15 mouse cellular contexts compared by ENCODE assay signal in genomic region chr2:139723304-139723703, GRCm38 (mm10). TPM values are rescaled to one million over a fixed set of nuclear protein-coding genes. Genes with fewer than 3 reads are reported as not detected.
A peak's percentile ranks its signal among the peaks of the same experiment; 100 is the strongest.
DNase-seq lines count a peak whose midpoint lies in the region; ATAC-seq lines count a peak whose summit lies in the region.
"Had no signal": no experiment of that assay in that cellular context is flagged by ENCODE, and none has a peak within 500 bp of the region (broad histone marks: within the 10 kb centered on the region; RNA-seq: fewer than 3 reads in every experiment).

No protein-coding gene starts in this region.

- WGBS in hindbrain, embryonic 14.5 days = 78% methylated on average over 3 of the region's 3 CpGs
- WGBS in hindbrain, embryonic 12.5 days = 61% methylated on average over 3 of the region's 3 CpGs
- WGBS in lung, embryonic 15.5 days = 5% methylated on average over 3 of the region's 3 CpGs

- H3K9me3 ChIP-seq in hindbrain, embryonic 14.5 days (ENCODE audit: control insufficient read depth, low read length) = no peaks in the 10 kb centered on the region
- H3K9me3 ChIP-seq in hindbrain, embryonic 12.5 days (replicated peaks) = no peaks in the 10 kb centered on the region
- no peaks in the 10 kb centered on the region for H3K9me3 ChIP-seq in lung, embryonic 15.5 days
- H3K9me3 ChIP-seq: embryonic facial prominence, embryonic 12.5 days; forebrain, embryonic 10.5 days; heart, embryonic 10.5 days; neural tube, embryonic 13.5 days had no signal

- no peaks in the 10 kb centered on the region for H3K36me3 ChIP-seq in hindbrain, embryonic 14.5 days (replicated peaks; ENCODE audit: control insufficient read depth, insufficient read depth)
- H3K36me3 ChIP-seq in hindbrain, embryonic 12.5 days = no peaks in the 10 kb centered on the region
- no peaks in the 10 kb centered on the region for H3K36me3 ChIP-seq in lung, embryonic 15.5 days
- H3K36me3 ChIP-seq: embryonic facial prominence, embryonic 12.5 days; forebrain, embryonic 10.5 days; heart, embryonic 10.5 days; neural tube, embryonic 13.5 days had no signal

- no peak overlapping the region for H3K9ac ChIP-seq in hindbrain, embryonic 14.5 days
- no peak overlapping the region for H3K9ac ChIP-seq in hindbrain, embryonic 12.5 days
- no peak overlapping the region for H3K9ac ChIP-seq in lung, embryonic 15.5 days
- H3K9ac ChIP-seq: embryonic facial prominence, embryonic 12.5 days; neural tube, embryonic 13.5 days had no signal

- peak overlapping the region; percentile 24; the same call in 1 of the 2 replicates for H3K27ac ChIP-seq in hindbrain, embryonic 14.5 days
- no peak overlapping the region for H3K27ac ChIP-seq in hindbrain, embryonic 12.5 days
- H3K27ac ChIP-seq in lung, embryonic 15.5 days = peak overlapping the region; percentile 77
- H3K27ac ChIP-seq: embryonic facial prominence, embryonic 12.5 days; forebrain, embryonic 10.5 days; heart, embryonic 10.5 days; macrophage; neural tube, embryonic 13.5 days had no signal

- H3K27me3 ChIP-seq in hindbrain, embryonic 14.5 days (ENCODE audit: control insufficient read depth, insufficient read depth, low read length) = no peaks in the 10 kb centered on the region
- no peaks in the 10 kb centered on the region for H3K27me3 ChIP-seq in hindbrain, embryonic 12.5 days
- H3K27me3 ChIP-seq in lung, embryonic 15.5 days = no peaks in the 10 kb centered on the region
- H3K27me3 ChIP-seq: embryonic facial prominence, embryonic 12.5 days; neural tube, embryonic 13.5 days had no signal

- ATAC-seq in hindbrain, embryonic 14.5 days (ENCODE audit: low FRiP score) = no peak
- ATAC-seq in hindbrain, embryonic 12.5 days (ENCODE audit: low FRiP score) = no peak
- peak; percentile 93 for ATAC-seq in lung, embryonic 15.5 days (ENCODE audit: borderline replicate concordance, extremely low read depth, low FRiP score, low TSS enrichment)
- ATAC-seq: CD4-positive, CD25-positive, alpha-beta regulatory T cell, adult 4 months; midbrain, embryonic 16.5 days had no signal

- H3K4me2 ChIP-seq in hindbrain, embryonic 14.5 days (replicated peaks) = no peak overlapping the region
- no peak overlapping the region for H3K4me2 ChIP-seq in hindbrain, embryonic 12.5 days (replicated peaks)
- H3K4me2 ChIP-seq in lung, embryonic 15.5 days = no peak overlapping the region
- H3K4me2 ChIP-seq: embryonic facial prominence, embryonic 12.5 days; neural tube, embryonic 13.5 days had no signal

- no peaks in the 10 kb centered on the region; the same call in 1 of the 2 replicates for H3K4me1 ChIP-seq in hindbrain, embryonic 14.5 days (replicated peaks; ENCODE audit: control insufficient read depth, insufficient read depth, low read length)
- H3K4me1 ChIP-seq in hindbrain, embryonic 12.5 days = no peaks in the 10 kb centered on the region
- peaks cover 23% of the 10 kb centered on the region for H3K4me1 ChIP-seq in lung, embryonic 15.5 days
- H3K4me1 ChIP-seq: embryonic facial prominence, embryonic 12.5 days had no signal

- DNase-seq in hindbrain, embryonic 14.5 days (ENCODE audit: low spot score) = no peak
- peak; percentile 10 to 15 for DNase-seq in urinary bladder, postnatal 36 days (ENCODE audit: low spot score in 2 of 2)
- no peak for DNase-seq in urinary bladder, postnatal 10 days (ENCODE audit: low spot score)
- DNase-seq in skeletal muscle tissue, adult 2 months (ENCODE audit: low read depth, low spot score) = peak; percentile 11
- no peak for DNase-seq in layer of hippocampus, postnatal 25 days (ENCODE audit: extremely low spot score in 1 of 2, low spot score in 1 of 2)
- DNase-seq in layer of hippocampus, postnatal 10 days (ENCODE audit: low spot score in 2 of 2) = no peak

- no peak overlapping the region for H3K4me3 ChIP-seq in hindbrain, embryonic 14.5 days (replicated peaks; ENCODE audit: low read length)
- no peak overlapping the region for H3K4me3 ChIP-seq in hindbrain, embryonic 12.5 days
- H3K4me3 ChIP-seq in lung, embryonic 15.5 days = no peak overlapping the region
- H3K4me3 ChIP-seq: embryonic facial prominence, embryonic 12.5 days; forebrain, embryonic 10.5 days; heart, embryonic 10.5 days; neural tube, embryonic 13.5 days had no signal

RNA-seq across cellular contexts. Expression of gene Ism1, which starts 45.3 kb away (rescaled TPM):
- polyA plus RNA-seq in hindbrain, embryonic 14.5 days (2014; fragmentation: Nextera tagmentation; extraction: Ambion mirVana) = 0.98 and 1.3 TPM in 2 replicates
- polyA plus RNA-seq in hindbrain, embryonic 12.5 days (2016; fragmentation: Nextera tagmentation; extraction: Ambion mirVana) = 1.7 and 1.8 TPM in 2 replicates
- 12.6 and 12.8 TPM in 2 replicates for polyA plus RNA-seq in lung, embryonic 15.5 days (2015; fragmentation: Nextera tagmentation; extraction: Ambion mirVana)
- total RNA-seq in layer of hippocampus, postnatal 25 days (2021) = 1 to 10 TPM; 5.2 to 6.4 TPM
- 1 to 10 TPM; 5.1 to 6.1 TPM for total RNA-seq in layer of hippocampus, postnatal 10 days (2021)
- polyA plus RNA-seq: macrophage had no signal

Comparison
In these comparisons a context has a peak if more than half of its experiments do, and no peak if none do; other contexts are left out.
1. DNase-seq: peak in urinary bladder, postnatal 36 days (2 of 2) and skeletal muscle tissue, adult 2 months (single experiment); none in hindbrain, embryonic 14.5 days (single experiment), urinary bladder, postnatal 10 days (single experiment), layer of hippocampus, postnatal 25 days (0 of 2) and layer of hippocampus, postnatal 10 days (0 of 2).